Mouse (Mus musculus) ES-E14 (cell line): Measurements from ENCODE around the gene Trim62.

Experiments
- HCFC1 ChIP-seq: IDR thresholded peaks from 2 replicates; pipeline ENCODE4 v1.6.1; 2012; ENCODE audit warnings: low read length, inconsistent platforms, borderline replicate concordance; ENCODE audit not compliant: insufficient read depth
- ZC3H11A ChIP-seq: IDR thresholded peaks from 2 replicates; pipeline ENCODE4 v1.6.1; 2012; ENCODE audit warnings: low read depth, mild to moderate bottlenecking, inconsistent platforms, low read length, borderline replicate concordance
- ZNF384 ChIP-seq: IDR thresholded peaks from 2 replicates; pipeline ENCODE4 v1.6.1; 2012; ENCODE audit warnings: low read depth, low read length, inconsistent platforms

DNA sequence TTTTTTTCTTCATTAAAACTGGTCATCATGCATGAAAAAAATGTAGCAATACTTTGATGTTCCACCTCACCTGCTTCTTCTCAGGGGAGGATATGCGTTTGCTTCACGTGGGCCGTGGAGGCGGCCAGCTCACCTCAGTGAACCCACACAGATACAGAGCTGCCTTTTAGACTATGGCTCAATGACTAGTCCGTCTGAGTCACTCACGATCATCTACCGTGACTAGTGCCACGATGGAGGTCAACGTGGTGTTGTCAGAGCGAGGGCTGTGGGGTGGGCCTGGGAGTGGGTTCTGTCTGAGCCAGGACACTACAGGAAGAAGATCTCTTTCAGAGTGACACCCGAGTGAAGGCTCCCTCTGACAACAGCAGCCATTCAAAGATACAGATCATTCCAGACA is 30.3 kb upstream of the Trim62 start:
- TF ChIP-seq ZC3H11A (no peak), HCFC1 (no peak), ZNF384 (no peak)
